In genomic region chr3:102648450-102648849, GRCm38 (mm10) we compare ENCODE assay signal across 28 mouse cellular contexts.
A peak's percentile ranks its signal among the peaks of the same experiment; 100 is the strongest.
DNase-seq lines count a peak whose midpoint lies in the region; ATAC-seq and TF ChIP-seq lines count a peak whose summit lies in the region.
"Had no signal": no experiment of that assay in that cellular context is flagged by ENCODE, and none has a peak within 500 bp of the region (broad histone marks: within the 10 kb centered on the region; RNA-seq: fewer than 3 reads in every experiment).

No protein-coding gene starts in this region.

- no peak overlapping the region for H3K9ac ChIP-seq in heart, adult 2 months (ENCODE audit: low read depth, low read length)
- no peak overlapping the region for H3K9ac ChIP-seq in embryonic facial prominence, embryonic 13.5 days
- no peak overlapping the region for H3K9ac ChIP-seq in limb, embryonic 11.5 days (ENCODE audit: low read length)
- H3K9ac ChIP-seq: forebrain, embryonic 13.5 days; forebrain, postnatal 0 days; heart, embryonic 13.5 days; hindbrain, embryonic 14.5 days had no signal

- no peak for TF ChIP-seq EP300 in heart, adult 2 months (IDR thresholded peaks at IDR 0.05; ENCODE audit: insufficient read depth, low read depth, low read length)

- no peak for TF ChIP-seq POLR2A in heart, adult 2 months (IDR thresholded peaks at IDR 0.05; ENCODE audit: insufficient read depth, low read depth, low read length)

- DNase-seq in heart, embryonic 10.5 days (ENCODE audit: low spot score), result peak; percentile 64
- no peak for DNase-seq in heart, adult 2 months
- no peak for DNase-seq in limb, embryonic 11.5 days (ENCODE audit: low spot score)
- no peak for DNase-seq in frontal cortex, adult 2 months (ENCODE audit: extremely low spot score in 1 of 2, low spot score in 1 of 2)
- no peak for DNase-seq in right cerebral cortex, postnatal 10 days (ENCODE audit: low spot score in 2 of 2)
- DNase-seq in thymus, postnatal 25 days, result no peak
- DNase-seq: adrenal gland, postnatal 10 days; adrenal gland, postnatal 36 days; B cell, adult 2 months; cerebellum, adult 18-20 months; cerebellum, adult 9-10 months; cerebellum, postnatal 14 days; forebrain, postnatal 0 days; gastrocnemius, postnatal 10 days; gastrocnemius, postnatal 36 days; heart, postnatal 14 days; heart, postnatal 4 days had no signal

- H3K36me3 ChIP-seq in heart, embryonic 10.5 days, result no peaks in the 10 kb centered on the region
- H3K36me3 ChIP-seq in heart, adult 2 months (ENCODE audit: control insufficient read depth, insufficient read depth, low read length), result no peaks in the 10 kb centered on the region
- H3K36me3 ChIP-seq in embryonic facial prominence, embryonic 13.5 days, result no peaks in the 10 kb centered on the region
- no peaks in the 10 kb centered on the region for H3K36me3 ChIP-seq in limb, embryonic 11.5 days (ENCODE audit: control insufficient read depth, insufficient read depth, low read length)
- H3K36me3 ChIP-seq: G1E; heart, embryonic 13.5 days had no signal

- no peak overlapping the region for H3K4me3 ChIP-seq in heart, embryonic 10.5 days
- no peak overlapping the region for H3K4me3 ChIP-seq in heart, adult 2 months
- no peak overlapping the region for H3K4me3 ChIP-seq in embryonic facial prominence, embryonic 13.5 days
- H3K4me3 ChIP-seq in limb, embryonic 11.5 days (ENCODE audit: low read depth, low read length), result no peak overlapping the region
- H3K4me3 ChIP-seq: erythroblast, embryonic 14.5 days; forebrain, embryonic 13.5 days; heart, embryonic 13.5 days had no signal

- H3K4me2 ChIP-seq in embryonic facial prominence, embryonic 13.5 days, result no peak overlapping the region
- no peak overlapping the region for H3K4me2 ChIP-seq in limb, embryonic 11.5 days (ENCODE audit: low read depth, severe bottlenecking)
- H3K4me2 ChIP-seq: forebrain, embryonic 13.5 days; heart, embryonic 13.5 days; hindbrain, embryonic 14.5 days had no signal

- H3K27me3 ChIP-seq in heart, embryonic 10.5 days (ENCODE audit: insufficient read depth, poor library complexity, severe bottlenecking), result peaks cover 9% of the 10 kb centered on the region; the same call in 1 of the 2 replicates
- H3K27me3 ChIP-seq in heart, adult 2 months (ENCODE audit: control insufficient read depth, insufficient read depth, low read length), result no peaks in the 10 kb centered on the region
- H3K27me3 ChIP-seq in embryonic facial prominence, embryonic 13.5 days, result no peaks in the 10 kb centered on the region
- no peaks in the 10 kb centered on the region for H3K27me3 ChIP-seq in limb, embryonic 11.5 days (ENCODE audit: control insufficient read depth, insufficient read depth, low read length)
- H3K27me3 ChIP-seq: CH12.LX; forebrain, embryonic 13.5 days; Patski had no signal

- H3K9me3 ChIP-seq in heart, embryonic 10.5 days, result no peaks in the 10 kb centered on the region
- H3K9me3 ChIP-seq in embryonic facial prominence, embryonic 13.5 days, result no peaks in the 10 kb centered on the region
- H3K9me3 ChIP-seq in limb, embryonic 11.5 days (ENCODE audit: control insufficient read depth, low read length), result no peaks in the 10 kb centered on the region
- H3K9me3 ChIP-seq: forebrain, embryonic 13.5 days; G1E; heart, embryonic 13.5 days had no signal

- ATAC-seq in embryonic facial prominence, embryonic 13.5 days (ENCODE audit: insufficient number of reproducible peaks, insufficient read depth, low FRiP score, low TSS enrichment, low read depth), result no peak
- 0 out of 2 replicates have a peak, but pooled peaks have one; percentile 58 for ATAC-seq in limb, embryonic 11.5 days (ENCODE audit: insufficient number of reproducible peaks, low FRiP score, low TSS enrichment, low read depth)
- ATAC-seq: forebrain, embryonic 13.5 days; forebrain, postnatal 0 days; hindbrain, postnatal 0 days; inflammation-experienced regulatory T-cells, adult 6 months; intestine, embryonic 16.5 days; Patski had no signal

- no peak for TF ChIP-seq CTCF in heart, adult 2 months (IDR thresholded peaks at IDR 0.05)

- no peaks in the 10 kb centered on the region for H3K79me2 ChIP-seq in heart, adult 2 months (replicated peaks; ENCODE audit: control insufficient read depth, insufficient read depth, low read length)

- no peaks in the 10 kb centered on the region for H3K4me1 ChIP-seq in heart, embryonic 10.5 days
- H3K4me1 ChIP-seq in heart, adult 2 months (ENCODE audit: control insufficient read depth, insufficient read depth, low read length), result no peaks in the 10 kb centered on the region
- peaks cover 30% of the 10 kb centered on the region for H3K4me1 ChIP-seq in embryonic facial prominence, embryonic 13.5 days
- H3K4me1 ChIP-seq in limb, embryonic 11.5 days (ENCODE audit: control insufficient read depth, insufficient read depth, low read length), result 0 out of 2 replicates have a peak, but pooled peaks cover 7% of the 10 kb centered on the region
- H3K4me1 ChIP-seq: forebrain, embryonic 13.5 days; heart, embryonic 13.5 days had no signal

- H3K27ac ChIP-seq in heart, embryonic 10.5 days, result no peak overlapping the region
- H3K27ac ChIP-seq in heart, adult 2 months, result no peak overlapping the region
- H3K27ac ChIP-seq in embryonic facial prominence, embryonic 13.5 days, result peak overlapping the region; percentile 28; the same call in 1 of the 2 replicates
- H3K27ac ChIP-seq in limb, embryonic 11.5 days (replicated peaks; ENCODE audit: low read depth, low read length), result peak overlapping the region; percentile 45
- H3K27ac ChIP-seq: forebrain, embryonic 13.5 days; heart, embryonic 13.5 days; hindbrain, embryonic 14.5 days; hindbrain, postnatal 0 days had no signal

- intact Hi-C loops in heart, adult 2 months (cut with DNase I), result no loop called here

- 69% methylated on average over 4 of the region's 4 CpGs for WGBS in heart, embryonic 10.5 days
- 63% methylated on average over 4 of the region's 4 CpGs for WGBS in heart, adult 2 months
- WGBS in embryonic facial prominence, embryonic 13.5 days, result 7% methylated on average over 4 of the region's 4 CpGs
- 30% methylated on average over 4 of the region's 4 CpGs for WGBS in limb, embryonic 11.5 days

Comparison
In these comparisons a context has a peak if more than half of its experiments do, and no peak if none do; other contexts are left out.
1. H3K27ac ChIP-seq: peak in embryonic facial prominence, embryonic 13.5 days (single experiment) and limb, embryonic 11.5 days (single experiment); none in heart, embryonic 10.5 days (single experiment) and heart, adult 2 months (single experiment).